Mouse (Mus musculus) retina, postnatal 7 days (tissue): Measurements from ENCODE around the gene Tas1r3.

Experiments used
- DNase-seq: peaks from one replicate; pipeline ENCODE4 v3.0.0-alpha.2; 2012; ENCODE audit warnings: low read depth, low spot score

The Tas1r3 gene

DNA sequence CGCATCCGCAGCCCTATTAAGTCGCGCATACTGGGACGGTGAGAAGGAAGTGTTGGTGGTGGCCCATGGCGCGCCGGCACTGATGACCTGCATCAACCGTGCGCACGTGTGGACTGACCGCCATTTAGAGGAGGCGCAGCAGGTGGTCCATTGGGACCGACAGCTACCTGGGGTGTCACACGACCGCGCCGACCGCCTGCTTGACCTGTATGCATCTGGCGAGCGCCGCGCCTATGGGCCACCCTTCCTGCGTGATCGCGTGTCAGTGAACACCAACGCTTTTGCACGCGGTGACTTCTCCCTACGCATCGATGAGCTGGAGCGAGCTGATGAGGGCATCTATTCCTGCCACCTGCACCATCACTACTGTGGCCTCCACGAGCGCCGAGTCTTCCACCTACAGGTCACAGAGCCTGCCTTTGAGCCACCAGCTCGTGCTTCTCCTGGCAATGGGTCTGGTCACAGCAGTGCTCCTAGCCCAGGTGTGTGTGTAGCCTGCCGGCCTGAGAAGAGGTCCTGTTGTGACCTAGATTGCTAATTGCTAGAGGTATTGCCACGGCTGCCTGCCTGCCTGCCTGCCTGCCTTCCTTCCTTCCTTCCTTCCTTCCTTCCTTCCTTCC lies 21.4 kb downstream of the Tas1r3 start:
- DNase-seq: no peak

DNA sequence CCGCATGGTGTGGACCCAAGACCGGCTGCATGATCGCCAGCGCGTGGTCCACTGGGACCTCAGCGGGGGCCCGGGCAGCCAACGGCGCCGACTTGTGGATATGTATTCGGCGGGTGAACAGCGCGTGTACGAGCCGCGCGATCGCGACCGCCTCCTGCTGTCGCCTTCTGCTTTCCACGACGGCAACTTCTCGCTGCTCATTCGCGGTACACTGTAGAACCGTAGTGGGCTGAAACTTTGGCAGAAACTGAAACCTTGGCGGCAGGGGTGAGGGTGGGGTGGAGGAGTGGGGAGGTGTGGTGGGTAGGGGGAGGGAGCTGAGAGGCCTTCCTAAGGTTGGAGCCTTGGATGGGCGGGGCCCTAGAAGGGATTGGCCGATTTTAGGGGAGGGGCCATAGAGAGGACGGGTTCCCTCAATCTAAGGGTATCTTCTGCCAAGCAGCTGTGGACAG lies 22.1 kb downstream of the Tas1r3 start:
- DNase-seq: peak; percentile 17

DNA sequence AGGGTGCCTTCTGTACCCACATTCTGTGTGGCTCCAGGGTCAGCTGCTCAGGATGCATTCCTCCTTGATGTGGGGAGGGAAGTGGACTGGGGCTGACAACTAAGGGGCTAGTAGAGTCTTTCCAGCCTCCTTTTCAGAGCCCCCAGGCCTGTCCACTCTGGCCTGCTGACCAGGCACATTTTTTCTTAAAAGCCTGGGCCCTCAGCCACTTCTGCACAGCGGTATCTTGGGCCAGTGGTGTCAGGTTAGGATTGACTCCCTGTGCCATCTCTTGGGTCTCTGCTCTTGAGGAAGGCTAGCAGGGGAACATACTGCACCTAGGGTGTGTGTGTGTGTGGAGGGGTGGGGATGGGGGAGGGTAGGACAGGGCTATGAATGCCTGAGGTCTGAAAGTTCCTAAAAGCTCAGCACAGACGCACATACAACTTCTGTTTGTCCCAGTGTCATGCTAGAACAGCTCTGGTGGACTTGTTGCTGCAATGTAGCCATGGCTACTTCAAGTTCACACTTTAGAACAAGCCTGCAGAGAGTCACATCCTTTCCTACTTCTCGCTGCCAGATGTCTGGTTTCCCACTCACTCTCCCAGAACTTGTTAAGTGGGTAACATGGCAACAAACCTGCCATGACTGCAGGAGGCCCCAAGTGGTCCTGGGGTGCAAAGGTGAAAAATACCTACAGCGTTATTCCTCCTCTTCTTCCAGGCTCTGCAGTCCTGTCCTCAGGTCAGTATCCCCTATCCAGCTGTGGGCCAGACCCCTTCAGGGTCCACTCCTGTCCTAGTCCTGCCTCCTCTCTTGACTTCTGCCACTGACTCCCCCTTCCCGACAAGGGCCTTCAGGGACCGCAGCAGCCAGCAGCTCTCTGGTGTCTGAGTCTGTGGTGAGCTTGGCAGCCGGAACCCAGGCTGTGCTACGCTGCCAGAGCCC lies 22.8 kb downstream of the Tas1r3 start:
- DNase-seq: no peak

DNA sequence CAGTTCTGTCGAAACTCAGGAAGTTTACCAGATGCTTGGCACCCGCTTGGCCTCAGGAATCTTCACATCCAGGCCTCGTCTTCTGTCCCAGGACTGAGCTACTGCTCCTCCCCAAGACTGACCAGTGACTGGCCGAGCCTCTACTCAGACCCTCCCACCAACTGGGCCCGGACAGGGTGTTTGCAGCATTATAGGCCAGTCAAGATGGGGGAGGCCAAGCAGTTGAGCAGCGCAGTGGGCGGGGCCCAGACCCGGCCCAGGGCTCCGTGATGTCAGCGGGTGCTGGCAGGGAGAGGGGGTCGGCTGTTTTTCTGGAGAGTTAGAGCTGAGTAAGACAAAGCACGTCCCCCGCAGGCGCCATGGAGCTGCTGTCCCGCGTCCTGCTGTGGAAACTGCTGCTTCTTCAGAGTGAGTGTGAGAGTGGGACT lies 23.7 kb downstream of the Tas1r3 start, which contains the start of gene Mxra8:
Gene Mxra8 (plus strand): TSS at position 198 of the 428 bp plus-strand sequence.
- no peak for DNase-seq

DNA sequence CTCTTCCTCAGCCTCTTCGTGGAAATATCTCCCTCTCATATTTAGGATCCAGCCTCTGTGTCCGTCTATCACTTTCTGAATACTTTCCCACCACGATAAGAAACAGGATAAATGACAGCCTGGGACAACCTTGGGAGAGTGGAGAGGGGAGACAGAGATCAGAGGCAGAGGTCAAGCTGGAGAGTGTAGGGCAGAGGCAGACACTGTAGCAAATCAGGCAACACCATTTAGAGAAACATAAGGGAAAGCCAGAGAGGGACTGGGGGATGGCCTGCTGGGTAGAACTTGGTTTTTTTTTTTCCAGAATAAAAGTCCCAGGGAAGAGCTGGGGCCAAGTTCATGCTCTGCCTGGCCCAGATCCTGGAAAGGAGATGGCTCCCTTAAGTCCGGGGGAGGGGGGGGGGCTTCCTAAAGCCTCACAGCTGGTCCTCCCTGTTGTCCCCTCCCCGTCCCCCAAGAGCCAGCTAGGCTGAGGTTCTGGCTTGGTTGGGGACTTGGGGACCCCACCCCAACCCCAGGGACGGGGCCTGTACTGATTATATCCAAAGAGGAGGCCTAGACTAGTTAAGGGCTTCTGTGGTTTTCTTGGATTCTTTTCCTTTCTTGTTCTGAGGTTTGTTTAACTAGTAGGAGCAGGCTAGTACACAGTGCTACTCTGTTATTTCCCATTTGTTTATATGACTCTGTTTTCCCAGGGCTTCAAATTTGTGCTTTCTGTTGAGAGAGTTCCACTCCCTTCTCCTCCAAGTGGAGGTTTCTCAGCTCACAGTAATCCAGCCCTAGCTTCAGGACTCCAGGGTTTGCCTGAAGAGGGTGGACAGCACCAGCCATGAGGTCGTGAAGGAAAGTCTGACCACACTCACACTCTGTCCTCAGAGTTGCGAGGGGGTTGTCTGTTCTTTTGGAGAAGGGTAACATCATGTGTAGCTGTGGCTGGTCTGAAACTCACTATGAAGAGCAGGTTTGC lies 24.7 kb downstream of the Tas1r3 start:
- DNase-seq: no peak

DNA sequence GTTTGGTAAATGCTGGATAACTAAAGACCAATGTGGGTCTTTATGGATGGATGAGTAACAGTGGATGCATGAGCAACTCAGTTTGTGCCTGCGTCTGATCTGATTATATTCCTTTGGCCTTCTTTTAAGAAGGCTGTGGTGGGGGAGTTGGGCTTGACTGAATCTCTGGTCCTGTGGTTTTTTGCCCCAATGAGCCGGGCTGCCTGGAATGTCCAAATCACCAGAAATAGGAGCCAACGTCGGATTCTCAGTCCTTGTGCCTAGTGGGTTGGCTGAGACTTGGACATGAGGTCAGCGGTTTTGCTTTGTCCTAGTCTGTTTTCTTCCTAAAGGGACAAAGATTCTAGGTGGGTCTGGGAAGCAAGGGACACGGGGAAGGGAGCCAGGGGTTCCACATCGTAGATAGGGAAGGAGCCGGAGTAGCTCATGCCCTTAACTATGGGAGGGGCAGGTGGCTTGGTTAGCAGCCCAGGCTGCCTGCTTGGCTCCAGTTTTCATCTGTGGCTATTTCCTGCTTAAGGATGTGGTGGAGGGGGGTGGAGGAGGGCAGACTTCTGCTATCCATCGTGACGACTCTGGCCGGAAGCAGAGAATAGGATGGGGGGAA lies 25.7 kb downstream of the Tas1r3 start:
- no peak for DNase-seq

DNA sequence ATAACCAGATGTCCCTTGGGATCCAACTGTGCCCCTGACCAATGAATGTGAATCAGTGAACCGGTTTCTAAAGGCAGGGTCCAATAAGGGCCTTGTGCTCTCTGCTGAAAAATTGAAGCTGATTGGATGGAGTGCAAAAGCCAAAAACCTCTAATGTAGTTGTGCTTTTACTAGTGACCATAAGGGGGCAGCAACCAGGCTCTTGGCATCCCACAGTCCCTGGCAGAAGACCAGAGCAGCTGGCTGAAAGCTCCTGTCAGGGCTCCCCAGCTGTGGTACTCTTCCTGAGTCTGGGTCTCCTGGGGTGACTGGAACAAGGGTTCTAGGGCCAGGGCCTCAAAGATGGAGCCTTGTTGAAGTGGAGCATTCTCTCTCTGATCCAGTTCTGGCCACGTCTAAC lies 29.3 kb downstream of the Tas1r3 start:
- peak; percentile 61 for DNase-seq

DNA sequence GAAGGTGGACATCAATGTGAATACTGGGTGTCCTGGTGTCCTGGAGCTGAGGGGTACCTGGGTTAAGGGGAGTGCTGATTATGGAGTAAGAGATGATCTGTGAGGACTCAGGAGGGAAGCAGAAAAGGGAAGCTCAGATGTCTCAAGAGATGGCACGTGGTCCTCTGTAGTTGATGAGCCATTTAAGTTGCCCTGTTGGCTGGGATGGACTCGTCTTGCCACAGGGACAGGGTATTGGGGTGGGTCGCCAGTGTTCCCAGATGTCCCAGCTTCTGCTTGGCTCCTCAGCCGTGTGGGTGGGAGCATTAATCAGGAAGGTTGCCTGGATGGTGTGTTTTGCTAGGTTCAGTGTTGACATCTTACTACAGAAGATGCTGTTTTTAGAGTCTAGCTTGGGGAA lies 29.9 kb downstream of the Tas1r3 start:
- DNase-seq: no peak

DNA sequence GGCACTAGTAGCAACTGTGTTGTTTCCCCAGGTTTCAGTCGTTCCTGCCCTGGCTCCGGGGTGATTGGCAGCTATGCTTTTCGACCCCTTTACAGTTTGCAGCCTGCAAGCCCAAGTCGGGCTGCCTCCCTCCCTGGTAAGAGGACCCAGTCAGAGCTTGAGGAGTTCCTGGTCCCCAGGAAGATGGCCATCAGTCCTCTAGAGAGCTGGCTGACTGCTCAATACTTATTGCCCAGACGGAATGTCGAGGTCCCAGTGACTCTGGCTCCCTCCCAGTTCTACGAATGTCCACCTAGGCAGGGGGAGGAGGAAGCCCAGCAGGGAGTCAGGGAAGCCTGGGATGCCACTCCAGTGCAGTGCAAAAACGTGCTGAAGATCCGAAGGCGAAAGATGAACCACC lies 30.8 kb downstream of the Tas1r3 start:
- DNase-seq: no peak

DNA sequence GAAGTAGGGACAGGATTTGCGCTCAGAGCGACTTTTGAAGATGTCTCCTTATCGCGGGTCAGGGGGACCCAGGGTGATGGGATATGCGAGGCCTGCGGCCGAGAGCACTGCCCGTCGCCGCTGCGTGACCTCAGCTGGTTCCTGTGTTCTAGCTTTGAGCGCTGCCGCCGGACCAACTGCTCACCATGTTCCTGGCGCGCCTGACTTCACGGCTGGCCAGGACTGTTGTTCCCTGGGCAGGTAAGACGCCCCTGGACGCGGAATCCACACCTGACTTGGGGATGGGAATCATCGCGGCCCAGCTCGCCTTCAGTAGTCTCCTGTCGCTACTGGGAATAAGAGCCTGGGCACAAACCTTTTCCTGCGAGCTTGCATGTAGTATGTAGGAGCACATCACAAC lies 31.3 kb downstream of the Tas1r3 start:
- no peak for DNase-seq

DNA sequence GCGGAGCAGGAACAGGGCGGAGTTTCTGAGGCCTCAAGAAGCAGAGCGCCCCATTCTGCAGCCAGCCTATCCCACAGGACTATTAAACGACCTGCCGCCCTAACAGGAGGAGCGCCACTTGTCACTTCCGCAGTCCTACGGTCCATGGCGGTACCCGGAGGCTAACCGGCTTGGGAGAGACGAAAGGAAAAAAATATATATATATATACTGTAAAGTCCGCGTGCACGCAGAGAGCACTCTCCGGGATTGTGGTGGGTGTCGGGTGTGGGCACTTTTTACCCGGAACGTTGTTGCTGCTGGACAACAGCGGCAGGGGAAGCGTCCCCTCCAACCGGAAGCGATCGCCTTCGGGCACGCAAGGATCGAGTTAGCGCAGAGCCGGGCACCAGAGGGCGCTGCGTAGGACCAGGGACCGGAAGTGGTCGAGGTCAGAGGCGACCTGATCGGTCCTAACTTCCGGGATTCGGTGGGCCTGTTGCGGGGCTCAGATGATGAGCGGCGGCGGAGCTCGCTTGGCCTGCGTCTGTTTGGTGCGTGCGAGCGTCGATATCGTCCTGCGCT lies 31.9 kb downstream of the Tas1r3 start, which contains the start of gene Aurkaip1:
Gene Aurkaip1 (plus strand): TSS at position 68 of the 562 bp plus-strand sequence.
- DNase-seq: peak; percentile 93

DNA sequence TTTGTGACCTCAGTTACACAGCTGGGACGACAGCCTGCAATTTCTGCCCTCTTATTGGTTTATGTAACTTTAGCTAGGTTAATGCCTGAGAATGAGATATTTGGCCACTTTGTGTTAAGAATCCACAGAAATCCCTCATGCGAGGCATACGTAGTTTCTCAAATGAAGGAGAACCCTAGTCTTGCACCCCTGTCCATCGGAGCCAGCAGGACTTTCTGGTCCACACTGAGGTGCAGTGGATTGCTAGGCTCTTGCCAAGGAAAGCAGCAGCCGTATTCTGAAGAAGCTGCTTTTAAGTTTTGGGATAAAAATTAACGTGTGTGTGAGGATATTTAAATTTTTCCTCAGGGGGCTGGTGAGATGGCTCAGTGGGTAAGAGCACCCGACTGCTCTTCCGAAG lies 32.6 kb downstream of the Tas1r3 start:
- DNase-seq: no peak

DNA sequence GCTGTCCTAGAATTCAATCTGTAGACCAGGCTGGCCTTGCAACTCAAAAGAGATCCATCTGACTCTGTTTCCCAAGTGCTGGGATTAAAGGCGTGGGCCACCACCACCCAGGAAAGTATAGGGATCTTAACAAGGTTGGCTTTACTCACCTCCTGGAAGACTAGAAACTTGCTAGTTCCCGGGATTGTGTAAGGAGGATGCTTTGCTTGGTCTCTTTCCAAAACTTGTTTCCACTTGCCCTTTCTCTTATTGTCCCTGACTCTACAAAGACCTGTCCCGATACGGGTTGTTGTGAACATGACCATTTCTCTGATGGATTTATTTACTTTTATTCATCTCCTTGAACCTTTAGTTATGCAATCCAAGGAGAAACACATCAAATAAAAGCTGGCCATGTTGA lies 33.3 kb downstream of the Tas1r3 start:
- no peak for DNase-seq

DNA sequence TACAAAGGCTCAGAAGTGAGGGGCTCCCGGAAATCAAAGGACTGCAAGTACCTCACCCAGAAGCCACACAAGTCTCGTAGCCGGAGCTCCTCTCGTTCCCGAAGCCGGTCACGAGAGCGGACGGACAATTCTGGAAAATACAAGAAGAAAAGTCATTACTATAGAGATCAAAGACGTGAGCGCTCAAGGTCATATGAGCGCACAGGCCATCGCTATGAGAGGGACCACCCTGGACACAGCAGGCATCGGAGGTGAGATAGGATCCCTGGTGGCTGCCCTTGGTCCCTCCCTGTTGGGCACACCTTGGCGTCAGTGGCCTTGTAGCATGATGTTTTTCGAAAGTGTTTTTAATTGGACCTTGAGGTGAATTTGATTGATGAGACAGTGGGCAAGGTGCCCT lies 39.7 kb downstream of the Tas1r3 start:
- DNase-seq: no peak

DNA sequence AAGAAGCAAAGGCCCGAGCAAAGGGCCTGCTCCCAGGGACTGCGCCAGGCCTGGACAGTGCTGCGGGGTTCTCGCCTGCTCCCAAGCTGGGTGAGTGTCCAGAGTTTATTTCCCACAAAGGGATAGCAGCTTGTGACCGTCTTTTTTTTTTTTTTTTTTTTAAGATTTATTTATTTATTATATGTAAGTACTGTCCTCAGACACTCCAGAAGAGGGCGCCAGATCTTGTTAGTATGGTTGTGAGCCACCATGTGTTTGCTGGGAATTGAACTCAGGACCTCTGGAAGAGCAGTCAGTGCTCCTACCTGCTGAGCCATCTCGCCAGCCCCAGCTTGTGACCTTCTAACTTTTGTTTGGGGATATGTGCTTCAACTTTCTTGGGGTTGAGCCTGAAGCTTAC lies 42.1 kb downstream of the Tas1r3 start:
- DNase-seq: no peak

DNA sequence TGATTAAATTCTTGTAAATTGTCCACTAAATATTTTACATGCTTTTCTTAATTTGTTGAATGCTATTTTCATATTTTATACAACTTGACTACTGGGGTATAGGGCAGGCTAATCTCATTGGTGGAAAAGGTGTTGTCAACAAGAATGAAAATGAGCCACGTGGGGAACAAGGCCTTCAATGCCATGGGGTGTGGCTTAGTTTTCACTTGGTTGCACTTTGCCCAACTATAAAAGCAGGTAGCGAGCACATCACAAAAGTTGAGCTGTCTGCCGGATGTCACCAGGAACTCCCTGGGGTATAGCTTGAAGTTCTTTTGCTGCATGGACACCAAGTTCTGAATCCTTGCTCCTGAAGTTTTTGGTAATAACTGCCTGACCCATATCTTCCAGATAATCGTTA lies 45.6 kb downstream of the Tas1r3 start:
- DNase-seq: no peak

DNA sequence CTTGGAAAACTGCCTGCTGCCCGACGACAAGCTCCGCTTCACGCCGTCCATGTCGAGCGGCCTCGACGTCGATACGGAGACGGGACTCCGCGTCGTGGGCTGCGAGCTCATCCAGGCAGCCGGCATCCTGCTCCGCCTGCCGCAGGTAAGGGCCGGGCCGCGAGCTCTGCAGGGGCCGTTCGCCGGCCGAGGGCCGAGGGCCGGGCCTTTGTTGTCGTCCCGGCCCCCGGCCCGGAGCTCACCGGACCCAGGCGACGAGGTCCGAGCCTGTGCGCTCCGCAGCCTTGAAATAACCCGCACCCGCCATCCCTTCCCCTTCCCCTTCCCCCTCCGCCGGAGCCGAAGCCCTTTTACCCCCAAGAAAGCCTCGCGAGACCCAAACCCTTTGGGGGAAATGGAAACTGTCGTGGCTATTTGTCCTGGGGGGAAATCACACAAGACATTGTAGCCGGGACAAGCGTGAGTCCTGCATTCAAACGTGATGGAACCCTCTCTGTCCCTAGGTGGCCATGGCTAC lies 50.4 kb downstream of the Tas1r3 start:
- DNase-seq: no peak

DNA sequence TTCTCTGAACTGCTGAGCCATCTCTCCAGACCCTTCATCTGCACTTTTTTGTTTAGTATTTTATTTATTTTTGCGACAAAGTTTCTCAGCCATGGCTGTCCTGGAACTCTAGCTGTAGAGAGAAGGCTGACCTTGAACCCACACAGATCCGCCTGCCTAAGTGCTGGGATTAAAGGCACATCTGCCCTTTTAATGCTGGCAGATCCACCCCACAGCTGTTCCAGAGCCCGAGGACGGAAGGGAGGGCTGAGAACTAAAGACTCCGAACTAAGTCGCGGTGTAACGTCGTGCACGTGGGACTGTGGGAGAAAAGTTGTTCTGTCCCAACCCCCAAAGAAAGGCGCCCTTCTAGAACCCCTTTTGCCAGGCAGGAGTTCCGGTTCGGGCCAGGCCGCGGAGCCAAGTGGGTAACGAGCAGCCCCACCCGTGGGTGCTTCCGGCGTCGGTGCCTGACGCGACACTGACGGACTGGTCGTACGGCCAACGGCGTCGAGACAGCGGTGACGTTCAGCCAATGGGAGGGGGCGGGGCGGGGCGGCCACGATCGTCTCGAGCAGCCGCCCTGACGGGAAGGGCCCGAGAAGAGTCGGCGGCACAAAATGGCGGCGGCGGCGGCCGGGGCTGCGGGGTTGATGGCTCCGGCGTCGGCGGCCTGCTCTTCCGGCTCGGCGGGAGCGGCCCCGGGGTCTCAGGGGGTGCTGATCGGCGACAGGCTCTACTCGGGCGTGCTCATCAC lies 51.1 kb downstream of the Tas1r3 start, which contains the start of gene Ccnl2:
Gene Ccnl2 (plus strand): TSS at position 561 of the 736 bp plus-strand sequence.
- peak; percentile 92 for DNase-seq
